Mouse (Mus musculus) olfactory bulb, adult 2 months (tissue): ENCODE data around the gene Hook2. TPM values are rescaled to one million over a fixed set of nuclear protein-coding genes. Genes with fewer than 3 reads are reported as not detected.

ENCODE experiments used
- H3K27ac ChIP-seq: fragments of 200-500 bp; 2 replicates; pipeline ENCODE4 v1.5.1; 2012; ENCODE audit warnings: low read depth, low read length; ENCODE audit not compliant: insufficient read depth
- H3K4me1 ChIP-seq: fragments of 200-500 bp; 2 replicates; pipeline ENCODE4 v1.6.1; 2012; ENCODE audit warnings: low read length; ENCODE audit not compliant: control insufficient read depth, insufficient read depth
- H3K4me3 ChIP-seq: fragments of 200-500 bp; 2 replicates; pipeline ENCODE4 v1.5.1; 2012; ENCODE audit warnings: mild to moderate bottlenecking, low read depth, low read length, moderate library complexity; ENCODE audit not compliant: insufficient read depth
- CTCF ChIP-seq: fragments of 200-500 bp; IDR thresholded peaks from 2 replicates; pipeline ENCODE4 v1.5.1; 2012; ENCODE audit warnings: low read depth, mild to moderate bottlenecking, low read length, moderate library complexity; ENCODE audit not compliant: insufficient read depth
- POLR2A ChIP-seq: fragments of 200-500 bp; IDR thresholded peaks from 2 replicates; pipeline ENCODE4 v1.6.1; 2012; ENCODE audit warnings: mild to moderate bottlenecking, low read depth, low read length, moderate library complexity; ENCODE audit not compliant: insufficient read depth
- WGBS: fragments of 180-500 bp; shearing (Covaris S2); methylation state at CpG from one replicate; pipeline ENCODE4 v1.1.7; 2018; 5-methylcytosine and 5-hydroxymethylcytosine counted together
- polyA plus RNA-seq: library from polyadenylated mRNA; stranded (reverse); fragments of >200 nt; gene quantifications from 2 replicates; pipeline ENCODE4 v1.2.4, GENCODE M21; 2012; ENCODE audit warnings: low replicate concordance; ENCODE audit not compliant: missing spikeins, insufficient read depth, insufficient read length

Gene Hook2
- polyA plus RNA-seq, 1 experiment, result not detected

DNA sequence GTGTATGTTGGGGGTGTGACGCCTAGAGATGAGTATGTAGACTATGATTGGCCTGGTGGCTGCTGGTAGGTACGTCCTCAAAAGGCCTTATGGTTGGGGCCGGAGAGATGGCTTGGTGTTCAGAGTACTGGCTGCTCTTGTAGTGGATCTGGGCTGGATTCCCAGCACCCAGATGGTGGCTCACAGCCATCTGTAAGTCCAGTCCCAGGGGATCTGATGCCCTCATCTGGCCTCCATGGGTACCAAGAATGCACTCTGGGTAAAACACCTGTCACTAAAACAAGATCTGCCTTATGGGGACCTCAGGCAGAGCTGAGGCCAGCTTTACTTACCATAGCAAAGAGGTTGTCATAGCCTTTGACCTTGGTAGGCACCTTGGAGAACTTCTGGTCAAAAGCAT is 33.4 kb downstream of the Hook2 start:
- H3K27ac ChIP-seq, result no peak overlapping the region
- H3K4me1 ChIP-seq, result peaks cover 9% of the 10 kb centered on the region
- no peak overlapping the region for H3K4me3 ChIP-seq
- WGBS, result 95% methylated on average over 3 of the region's 3 CpGs
- TF ChIP-seq CTCF, result no peak
- no peak for TF ChIP-seq POLR2A

DNA sequence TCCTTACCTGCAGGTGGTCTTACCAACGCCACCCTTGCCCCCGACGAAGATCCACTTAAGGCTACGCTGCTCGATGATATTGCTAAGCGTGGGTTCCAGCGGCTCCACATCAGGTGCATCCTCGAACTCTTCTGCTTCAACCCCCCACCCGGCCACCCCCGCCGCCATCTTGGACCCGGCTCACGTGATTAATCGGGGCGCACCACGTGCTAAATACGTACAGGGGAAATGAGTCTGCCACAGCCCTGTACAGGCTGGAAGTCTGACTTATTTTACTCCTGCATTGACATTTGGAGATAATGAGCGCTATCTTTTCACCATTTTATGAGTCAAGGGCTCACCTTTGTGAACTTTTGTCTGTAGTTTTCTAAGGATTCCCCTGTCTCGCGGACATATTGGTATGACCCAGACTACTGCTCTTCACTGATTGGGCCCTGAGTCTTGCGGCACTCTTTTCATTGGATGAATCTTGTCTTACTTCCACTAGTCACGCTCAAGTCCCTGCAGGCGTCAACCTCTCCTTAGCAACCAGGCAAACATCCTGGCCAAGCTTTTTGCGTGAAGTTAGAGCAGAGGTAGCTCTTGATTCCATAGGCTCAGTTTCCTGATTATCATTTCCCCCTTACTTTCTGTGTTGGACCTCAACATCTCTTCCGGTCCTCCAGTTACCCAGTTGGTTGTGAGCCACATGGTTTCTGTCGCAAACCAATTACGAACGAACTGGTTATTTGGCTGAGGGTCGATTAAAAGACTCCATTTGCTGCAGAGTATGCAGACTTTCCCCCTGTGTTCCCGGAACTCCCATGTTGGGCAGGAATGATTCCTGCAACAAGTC is 34.9 kb downstream of the Hook2 start, which contains the start of gene Asna1:
Gene Asna1, minus strand, starts transcription at position 184 of the 835 bp plus-strand sequence.
- Histone ChIP-seq H3K4me1 (peaks cover 13% of the 10 kb centered on the region), H3K4me3 (peak within 1 kb of the TSS; percentile 94), H3K27ac (peak within 1 kb of the TSS; percentile 79)
- 2% methylated on average over 30 of the region's 30 CpGs for WGBS
- no peak for TF ChIP-seq CTCF
- TF ChIP-seq POLR2A, result peak; percentile 28; the same call in 1 of the 2 replicates

GRCm38 (mm10) chr8:85026670-85027515 is 36.5 kb downstream of the Hook2 start, which contains the start of gene Trir:
TSS of gene Trir (plus strand) at chr8:85026823.
- peak; percentile 97 for TF ChIP-seq POLR2A
- peak; percentile 22; the same call in 1 of the 2 replicates for TF ChIP-seq CTCF
- Histone ChIP-seq H3K4me1 (peaks cover 13% of the 10 kb centered on the region), H3K4me3 (peak within 1 kb of the TSS; percentile 96), H3K27ac (peak within 1 kb of the TSS; percentile 95)
- WGBS, result under 1% methylated on average over 74 of the region's 75 CpGs

DNA sequence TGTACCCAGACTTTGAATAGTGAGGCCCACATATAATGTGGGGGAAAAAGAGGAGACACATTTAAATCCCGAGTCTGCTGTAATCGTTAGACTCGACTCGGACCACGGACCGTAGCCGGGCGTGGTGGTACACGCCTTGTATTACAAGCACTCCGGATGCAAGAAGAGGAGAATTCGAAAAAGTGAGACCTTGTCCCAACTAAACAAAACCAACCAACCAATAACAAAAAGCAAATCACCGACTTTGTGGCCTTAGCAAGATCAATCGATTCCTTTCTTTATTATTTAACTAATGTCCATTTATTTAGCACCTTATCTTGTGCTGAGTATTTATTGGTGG is 37.1 kb downstream of the Hook2 start:
- peak overlapping the region; percentile 96 for H3K4me3 ChIP-seq
- H3K27ac ChIP-seq, result no peak overlapping the region
- under 1% methylated on average over 13 of the region's 13 CpGs for WGBS
- peaks cover 13% of the 10 kb centered on the region for H3K4me1 ChIP-seq
- no peak for TF ChIP-seq CTCF
- no peak for TF ChIP-seq POLR2A

DNA sequence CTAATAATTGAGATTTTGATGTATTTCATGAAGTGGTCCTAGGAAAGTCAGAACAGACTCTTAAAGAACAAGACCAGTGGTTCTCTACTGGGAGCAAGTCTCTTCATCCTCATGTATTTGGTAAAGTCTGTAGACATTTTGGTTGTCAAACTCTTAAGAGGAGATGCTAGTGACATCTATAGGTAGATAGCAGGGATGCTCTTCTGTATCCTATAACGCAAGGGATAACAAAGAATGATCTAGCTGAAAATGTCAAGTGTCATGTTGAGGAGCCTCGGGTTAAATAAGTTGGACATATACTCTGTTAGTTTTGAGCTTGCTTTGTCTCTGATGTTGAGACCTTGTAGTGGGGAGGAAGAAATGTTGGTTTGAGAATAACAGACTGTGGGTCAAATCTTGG is 37.5 kb downstream of the Hook2 start:
- H3K4me1 ChIP-seq, result peaks cover 13% of the 10 kb centered on the region
- H3K27ac ChIP-seq, result no peak overlapping the region
- 14% methylated on average over 2 of the region's 2 CpGs for WGBS
- TF ChIP-seq CTCF, result no peak
- TF ChIP-seq POLR2A, result no peak
- H3K4me3 ChIP-seq, result no peak overlapping the region

GRCm38 (mm10) chr8:85029271-85029670 is 38.9 kb downstream of the Hook2 start:
- TF ChIP-seq CTCF, result no peak
- no peak for TF ChIP-seq POLR2A
- WGBS, result 81% methylated on average over 14 of the region's 14 CpGs
- H3K27ac ChIP-seq, result no peak overlapping the region
- no peak overlapping the region for H3K4me3 ChIP-seq
- peaks cover 7% of the 10 kb centered on the region for H3K4me1 ChIP-seq

- H3K4me3 ChIP-seq, result no peak overlapping the region
- no peak overlapping the region for H3K27ac ChIP-seq
- peaks cover 7% of the 10 kb centered on the region for H3K4me1 ChIP-seq
- TF ChIP-seq CTCF (no peak), POLR2A (no peak)
- 80% methylated on average over 4 of the region's 4 CpGs for whole genome bisulfite sequencing
Measured at GRCm38 (mm10) chr8:85032622-85033311, 42.4 kb downstream of the Hook2 start.

DNA sequence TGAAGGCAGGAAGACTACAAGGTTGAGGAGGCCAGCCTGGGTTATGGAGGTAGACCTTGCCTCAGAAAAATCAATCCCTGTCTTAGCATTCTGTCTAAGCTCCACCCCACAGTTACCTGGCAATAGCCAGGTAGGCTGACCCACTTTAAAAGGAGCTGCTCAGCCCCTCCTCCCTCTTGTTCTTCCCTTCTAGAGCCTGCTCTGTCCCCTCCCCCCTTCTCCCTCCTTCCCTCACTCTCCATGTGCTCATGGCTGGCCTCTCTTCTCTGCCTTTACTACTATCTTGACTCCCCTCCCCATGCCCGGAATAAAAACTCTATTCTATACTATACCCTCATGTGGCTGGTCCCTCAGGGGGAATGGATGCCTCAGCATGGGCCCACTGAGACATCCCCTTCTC is 43.5 kb downstream of the Hook2 start:
- Histone ChIP-seq H3K27ac (no peak overlapping the region), H3K4me1 (peaks cover 10% of the 10 kb centered on the region), H3K4me3 (no peak overlapping the region)
- TF ChIP-seq POLR2A (no peak), CTCF (no peak)
- 72% methylated on average over 1 of the region's 1 CpGs for WGBS

DNA sequence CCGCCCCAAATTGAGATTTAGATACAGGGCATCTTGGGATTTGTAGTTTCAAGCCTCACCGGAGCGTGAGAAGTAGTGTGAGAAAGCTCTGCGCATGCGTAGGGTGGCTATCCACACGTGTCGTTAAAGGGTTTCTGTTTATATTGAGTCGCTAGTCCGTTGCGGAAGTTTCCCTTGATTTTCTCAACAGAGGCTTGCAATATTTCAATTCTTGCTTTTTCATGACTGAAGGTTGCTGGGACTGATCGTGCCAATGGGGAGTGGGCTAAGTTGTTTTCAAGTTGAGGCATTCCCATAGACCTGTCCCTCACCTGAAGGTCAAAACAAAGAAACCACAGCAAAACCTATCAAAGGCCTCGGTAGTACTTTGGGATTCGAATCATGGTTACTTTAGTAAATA is 44.4 kb downstream of the Hook2 start:
- Histone ChIP-seq H3K4me1 (peaks cover 6% of the 10 kb centered on the region), H3K27ac (no peak overlapping the region), H3K4me3 (no peak overlapping the region; the same call in 1 of the 2 replicates)
- WGBS, result 4% methylated on average over 13 of the region's 13 CpGs
- no peak for TF ChIP-seq POLR2A
- TF ChIP-seq CTCF, result no peak
